In the genomic region with DNA sequence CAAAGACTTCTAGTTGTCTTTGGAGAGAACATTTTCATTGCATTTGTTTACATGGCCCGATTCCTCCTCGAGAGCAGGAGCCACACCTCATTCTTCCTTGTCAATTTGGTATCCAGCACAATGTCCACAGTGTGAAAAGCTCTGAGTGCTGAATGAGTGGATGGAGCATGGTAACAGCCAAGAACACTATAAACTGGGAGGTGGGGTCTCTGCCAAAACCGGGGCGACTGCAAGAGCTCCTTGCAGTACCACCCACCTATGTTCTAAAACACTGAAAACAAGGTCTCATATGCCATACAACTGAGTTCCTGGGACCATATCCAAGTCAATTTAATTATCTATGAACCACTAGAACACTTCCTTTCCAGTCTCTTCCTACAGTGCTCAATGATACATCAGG, we compare ENCODE assay signal across 13 mouse cellular contexts. TPM values are rescaled to one million over a fixed set of nuclear protein-coding genes. Genes with fewer than 3 reads are reported as not detected.
DNase-seq lines count a peak whose midpoint lies in the region.
"Had no signal": no experiment of that assay in that cellular context is flagged by ENCODE, and none has a peak within 500 bp of the region (broad histone marks: within the 10 kb centered on the region; RNA-seq: fewer than 3 reads in every experiment).

No protein-coding gene starts in this region.

- DNase-seq in left cerebral cortex, postnatal 14 days (ENCODE audit: low spot score in 2 of 2) = peak; percentile 10 to 40
- no peak for DNase-seq in left cerebral cortex, adult 8-10 months (ENCODE audit: low spot score in 2 of 2)
- peak; percentile 57 for DNase-seq in right cerebral cortex, adult 18-20 months
- no peak for DNase-seq in right cerebral cortex, postnatal 10 days (ENCODE audit: low spot score in 2 of 2)
- DNase-seq in layer of hippocampus, adult 9-11 months = peak; percentile 77
- no peak for DNase-seq in thymus, postnatal 36 days
- no peak for DNase-seq in cerebellum, adult 11 months
- DNase-seq: cerebellum, adult 2 months; heart, postnatal 36 days; kidney, adult 8-10 months; kidney, postnatal 10 days; liver, embryonic 13.5 days; thymus, adult 18-20 months had no signal

- intact Hi-C loops in left cerebral cortex, postnatal 14 days (cut with DNase I) = no loop called here

RNA-seq across cellular contexts. Expression of gene Heca, which starts 39.1 kb away (rescaled TPM):
- total RNA-seq in left cerebral cortex, postnatal 14 days (2021) = 10 to 100 TPM; 25.2 to 29.1 TPM
- total RNA-seq in left cerebral cortex, adult 8-10 months (2022) = 10 to 100 TPM; 24.6 to 26.9 (median 26.4) TPM

Comparison
In these comparisons a context has a peak if more than half of its experiments do, and no peak if none do; other contexts are left out.
1. DNase-seq: peak in left cerebral cortex, postnatal 14 days (2 of 2), right cerebral cortex, adult 18-20 months (single experiment) and layer of hippocampus, adult 9-11 months (single experiment); none in left cerebral cortex, adult 8-10 months (0 of 2), right cerebral cortex, postnatal 10 days (0 of 2), thymus, postnatal 36 days (0 of 2) and cerebellum, adult 11 months (single experiment).